Mouse (Mus musculus): ENCODE data around the gene Ascl5. TPM values are rescaled to one million over a fixed set of nuclear protein-coding genes. Genes with fewer than 3 reads are reported as not detected.

Gene Ascl5
- polyA plus RNA-seq, 1 experiment from 2014 or later, result not detected

- no peak for ATAC-seq (ENCODE audit: insufficient read depth, low FRiP score, low TSS enrichment)
- Histone ChIP-seq H3K27ac (ENCODE audit: low read depth, low read length) (no peak overlapping the region), H3K4me1 (ENCODE audit: control insufficient read depth, insufficient read depth, low read length) (no peaks in the 10 kb centered on the region), H3K4me3 (ENCODE audit: low read depth, low read length) (no peak overlapping the region), H3K9ac (ENCODE audit: low read length) (no peak overlapping the region), H3K9me3 (ENCODE audit: control insufficient read depth, low read length) (no peaks in the 10 kb centered on the region), H3K36me3 (ENCODE audit: control insufficient read depth, insufficient read depth, low read length) (no peaks in the 10 kb centered on the region), H3K27me3 (ENCODE audit: control insufficient read depth, insufficient read depth, low read length) (no peaks in the 10 kb centered on the region), H3K4me2 (ENCODE audit: low read depth) (no peak overlapping the region)
- DNase-seq (ENCODE audit: low spot score), result no peak
- 50% methylated on average over 9 of the region's 9 CpGs for WGBS
These were observed 10.6 kb downstream of the Ascl5 start for GRCm38 (mm10) chr1:136061041-136061789.

- Histone ChIP-seq H3K27ac (ENCODE audit: low read depth, low read length) (no peak overlapping the region), H3K4me2 (ENCODE audit: low read depth) (no peak overlapping the region), H3K4me1 (ENCODE audit: control insufficient read depth, insufficient read depth, low read length) (no peaks in the 10 kb centered on the region), H3K27me3 (ENCODE audit: control insufficient read depth, insufficient read depth, low read length) (no peaks in the 10 kb centered on the region), H3K9me3 (ENCODE audit: control insufficient read depth, low read length) (no peaks in the 10 kb centered on the region), H3K36me3 (ENCODE audit: control insufficient read depth, insufficient read depth, low read length) (no peaks in the 10 kb centered on the region), H3K9ac (ENCODE audit: low read length) (no peak overlapping the region), H3K4me3 (ENCODE audit: low read depth, low read length) (no peak overlapping the region)
- no peak for ATAC-seq (ENCODE audit: insufficient read depth, low FRiP score, low TSS enrichment)
- 84% methylated on average over 7 of the region's 7 CpGs for WGBS
- DNase-seq (ENCODE audit: low spot score), result no peak
These were observed 11.2 kb downstream of the Ascl5 start for GRCm38 (mm10) chr1:136061790-136062141.

GRCm38 (mm10) chr1:136063991-136064390, 13.4 kb downstream of the Ascl5 start:
- ATAC-seq (ENCODE audit: insufficient read depth, low FRiP score, low TSS enrichment) (no peak), DNase-seq (ENCODE audit: low spot score) (no peak)
- no peak overlapping the region for H3K4me2 ChIP-seq (ENCODE audit: low read depth)
- no peak overlapping the region for H3K4me3 ChIP-seq (ENCODE audit: low read depth, low read length)
- no peaks in the 10 kb centered on the region for H3K9me3 ChIP-seq (ENCODE audit: control insufficient read depth, low read length)
- H3K4me1 ChIP-seq (ENCODE audit: control insufficient read depth, insufficient read depth, low read length), result no peaks in the 10 kb centered on the region
- H3K36me3 ChIP-seq (ENCODE audit: control insufficient read depth, insufficient read depth, low read length), result no peaks in the 10 kb centered on the region
- H3K9ac ChIP-seq (ENCODE audit: low read length), result no peak overlapping the region
- no peaks in the 10 kb centered on the region for H3K27me3 ChIP-seq (ENCODE audit: control insufficient read depth, insufficient read depth, low read length)
- 86% methylated on average over 5 of the region's 5 CpGs for WGBS
- no peak overlapping the region for H3K27ac ChIP-seq (ENCODE audit: low read depth, low read length)

- H3K9me3 ChIP-seq (ENCODE audit: control insufficient read depth, low read length), result no peaks in the 10 kb centered on the region
- H3K9ac ChIP-seq (ENCODE audit: low read length), result no peak overlapping the region
- DNase-seq (ENCODE audit: low spot score), result no peak
- H3K27ac ChIP-seq (ENCODE audit: low read depth, low read length), result no peak overlapping the region
- H3K4me2 ChIP-seq (ENCODE audit: low read depth), result no peak overlapping the region
- no peaks in the 10 kb centered on the region for H3K36me3 ChIP-seq (ENCODE audit: control insufficient read depth, insufficient read depth, low read length)
- no peaks in the 10 kb centered on the region for H3K4me1 ChIP-seq (ENCODE audit: control insufficient read depth, insufficient read depth, low read length)
- WGBS, result 58% methylated on average over 1 of the region's 1 CpGs
- H3K4me3 ChIP-seq (ENCODE audit: low read depth, low read length), result no peak overlapping the region
- no peak for ATAC-seq (ENCODE audit: insufficient read depth, low FRiP score, low TSS enrichment)
- H3K27me3 ChIP-seq (ENCODE audit: control insufficient read depth, insufficient read depth, low read length), result no peaks in the 10 kb centered on the region
These were observed 16.0 kb downstream of the Ascl5 start for GRCm38 (mm10) chr1:136066621-136067020.

- Histone ChIP-seq H3K9ac (ENCODE audit: low read length) (no peak overlapping the region), H3K36me3 (ENCODE audit: control insufficient read depth, insufficient read depth, low read length) (no peaks in the 10 kb centered on the region), H3K27me3 (ENCODE audit: control insufficient read depth, insufficient read depth, low read length) (no peaks in the 10 kb centered on the region), H3K4me3 (ENCODE audit: low read depth, low read length) (no peak overlapping the region), H3K9me3 (ENCODE audit: control insufficient read depth, low read length) (no peaks in the 10 kb centered on the region), H3K27ac (ENCODE audit: low read depth, low read length) (no peak overlapping the region), H3K4me2 (ENCODE audit: low read depth) (no peak overlapping the region), H3K4me1 (ENCODE audit: control insufficient read depth, insufficient read depth, low read length) (no peaks in the 10 kb centered on the region)
- 72% methylated on average over 3 of the region's 3 CpGs for WGBS
- ATAC-seq (ENCODE audit: insufficient read depth, low FRiP score, low TSS enrichment) (no peak), DNase-seq (ENCODE audit: low spot score) (no peak)
These were observed 17.0 kb downstream of the Ascl5 start for GRCm38 (mm10) chr1:136067579-136067978.

- DNase-seq (ENCODE audit: low spot score), result peak; percentile 49
- H3K27me3 ChIP-seq (ENCODE audit: control insufficient read depth, insufficient read depth, low read length), result no peaks in the 10 kb centered on the region
- no peaks in the 10 kb centered on the region for H3K36me3 ChIP-seq (ENCODE audit: control insufficient read depth, insufficient read depth, low read length)
- 2% methylated on average over 3 of the region's 3 CpGs for WGBS
- no peak overlapping the region for H3K9ac ChIP-seq (ENCODE audit: low read length)
- H3K4me2 ChIP-seq (ENCODE audit: low read depth), result no peak overlapping the region
- ATAC-seq (ENCODE audit: insufficient read depth, low FRiP score, low TSS enrichment), result no peak
- H3K4me3 ChIP-seq (ENCODE audit: low read depth, low read length), result no peak overlapping the region
- no peak overlapping the region for H3K27ac ChIP-seq (ENCODE audit: low read depth, low read length)
- H3K9me3 ChIP-seq (ENCODE audit: control insufficient read depth, low read length), result no peaks in the 10 kb centered on the region
- H3K4me1 ChIP-seq (ENCODE audit: control insufficient read depth, insufficient read depth, low read length), result no peaks in the 10 kb centered on the region
These were observed 25.5 kb downstream of the Ascl5 start for GRCm38 (mm10) chr1:136076086-136076485.

GRCm38 (mm10) chr1:136077656-136078055, 27.1 kb downstream of the Ascl5 start:
- no peak for ATAC-seq (ENCODE audit: insufficient read depth, low FRiP score, low TSS enrichment)
- 72% methylated on average over 4 of the region's 4 CpGs for WGBS
- Histone ChIP-seq H3K4me2 (ENCODE audit: low read depth) (no peak overlapping the region), H3K4me3 (ENCODE audit: low read depth, low read length) (no peak overlapping the region), H3K27ac (ENCODE audit: low read depth, low read length) (no peak overlapping the region), H3K36me3 (ENCODE audit: control insufficient read depth, insufficient read depth, low read length) (no peaks in the 10 kb centered on the region), H3K9ac (ENCODE audit: low read length) (no peak overlapping the region), H3K4me1 (ENCODE audit: control insufficient read depth, insufficient read depth, low read length) (no peaks in the 10 kb centered on the region), H3K9me3 (ENCODE audit: control insufficient read depth, low read length) (no peaks in the 10 kb centered on the region), H3K27me3 (ENCODE audit: control insufficient read depth, insufficient read depth, low read length) (no peaks in the 10 kb centered on the region)
- no peak for DNase-seq (ENCODE audit: low spot score)

- no peaks in the 10 kb centered on the region for H3K4me1 ChIP-seq (ENCODE audit: control insufficient read depth, insufficient read depth, low read length)
- 83% methylated on average over 1 of the region's 1 CpGs for WGBS
- H3K27ac ChIP-seq (ENCODE audit: low read depth, low read length), result no peak overlapping the region
- H3K36me3 ChIP-seq (ENCODE audit: control insufficient read depth, insufficient read depth, low read length), result no peaks in the 10 kb centered on the region
- H3K27me3 ChIP-seq (ENCODE audit: control insufficient read depth, insufficient read depth, low read length), result no peaks in the 10 kb centered on the region
- no peaks in the 10 kb centered on the region for H3K9me3 ChIP-seq (ENCODE audit: control insufficient read depth, low read length)
- no peak overlapping the region for H3K4me3 ChIP-seq (ENCODE audit: low read depth, low read length)
- H3K9ac ChIP-seq (ENCODE audit: low read length), result no peak overlapping the region
- DNase-seq (ENCODE audit: low spot score) (no peak), ATAC-seq (ENCODE audit: insufficient read depth, low FRiP score, low TSS enrichment) (no peak)
- no peak overlapping the region for H3K4me2 ChIP-seq (ENCODE audit: low read depth)
These were observed 30.6 kb downstream of the Ascl5 start for GRCm38 (mm10) chr1:136081161-136081560.

- 85% methylated on average over 3 of the region's 3 CpGs for whole genome bisulfite sequencing
- no peaks in the 10 kb centered on the region for H3K4me1 ChIP-seq (ENCODE audit: control insufficient read depth, insufficient read depth, low read length)
- no peak overlapping the region for H3K9ac ChIP-seq (ENCODE audit: low read length)
- H3K27me3 ChIP-seq (ENCODE audit: control insufficient read depth, insufficient read depth, low read length), result no peaks in the 10 kb centered on the region
- no peak for ATAC-seq (ENCODE audit: insufficient read depth, low FRiP score, low TSS enrichment)
- no peak overlapping the region for H3K4me2 ChIP-seq (ENCODE audit: low read depth)
- no peak overlapping the region for H3K27ac ChIP-seq (ENCODE audit: low read depth, low read length)
- no peaks in the 10 kb centered on the region for H3K9me3 ChIP-seq (ENCODE audit: control insufficient read depth, low read length)
- DNase-seq (ENCODE audit: low spot score), result no peak
- no peaks in the 10 kb centered on the region for H3K36me3 ChIP-seq (ENCODE audit: control insufficient read depth, insufficient read depth, low read length)
- no peak overlapping the region for H3K4me3 ChIP-seq (ENCODE audit: low read depth, low read length)
These were observed 35.5 kb downstream of the Ascl5 start for GRCm38 (mm10) chr1:136085988-136086685.
